Mouse (Mus musculus): Measurements from ENCODE around the gene Abraxas1.
A peak's percentile ranks its signal among the peaks of the same experiment; 100 is the strongest.

Gene Abraxas1

DNA sequence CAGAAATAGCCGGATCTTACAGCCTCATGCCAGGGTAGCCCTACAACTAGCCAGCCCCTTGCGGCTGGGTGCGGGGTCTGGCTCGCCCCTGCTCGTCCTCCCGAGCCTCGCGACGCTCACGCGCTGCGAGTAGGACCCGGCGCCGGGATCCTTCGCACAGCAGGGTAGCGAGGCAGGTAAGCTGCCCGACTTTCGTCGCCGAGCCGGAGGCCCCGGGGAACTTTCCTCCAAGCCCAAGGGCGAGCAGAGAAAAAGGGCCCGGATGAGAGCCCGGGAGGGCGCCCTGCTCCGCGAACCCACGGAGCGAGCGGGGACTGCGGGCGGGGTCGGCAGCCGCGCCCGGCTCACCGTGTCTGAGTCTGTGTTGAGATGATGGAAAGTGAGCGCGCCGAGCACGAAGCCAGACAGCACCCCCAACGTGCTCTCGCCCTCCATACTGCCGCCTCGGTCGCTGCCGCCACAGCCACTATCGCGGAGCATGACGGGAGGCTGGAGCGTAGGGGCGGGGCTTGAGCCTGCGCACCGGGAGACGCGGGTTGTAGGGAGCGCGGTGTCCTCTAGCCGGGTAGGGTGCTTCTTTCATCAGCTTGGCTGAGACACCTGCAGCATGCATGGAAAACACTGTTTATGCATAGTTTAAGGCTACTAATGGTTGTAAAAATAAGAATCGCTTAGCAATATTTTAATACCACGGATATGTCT lies at the start of gene Abraxas1:
TSS of gene Abraxas1 (minus strand) at position 483 of the 702 bp plus-strand sequence.
- peak; percentile 89 to 90 for DNase-seq (ENCODE audit: low spot score in 2 of 2)

DNA sequence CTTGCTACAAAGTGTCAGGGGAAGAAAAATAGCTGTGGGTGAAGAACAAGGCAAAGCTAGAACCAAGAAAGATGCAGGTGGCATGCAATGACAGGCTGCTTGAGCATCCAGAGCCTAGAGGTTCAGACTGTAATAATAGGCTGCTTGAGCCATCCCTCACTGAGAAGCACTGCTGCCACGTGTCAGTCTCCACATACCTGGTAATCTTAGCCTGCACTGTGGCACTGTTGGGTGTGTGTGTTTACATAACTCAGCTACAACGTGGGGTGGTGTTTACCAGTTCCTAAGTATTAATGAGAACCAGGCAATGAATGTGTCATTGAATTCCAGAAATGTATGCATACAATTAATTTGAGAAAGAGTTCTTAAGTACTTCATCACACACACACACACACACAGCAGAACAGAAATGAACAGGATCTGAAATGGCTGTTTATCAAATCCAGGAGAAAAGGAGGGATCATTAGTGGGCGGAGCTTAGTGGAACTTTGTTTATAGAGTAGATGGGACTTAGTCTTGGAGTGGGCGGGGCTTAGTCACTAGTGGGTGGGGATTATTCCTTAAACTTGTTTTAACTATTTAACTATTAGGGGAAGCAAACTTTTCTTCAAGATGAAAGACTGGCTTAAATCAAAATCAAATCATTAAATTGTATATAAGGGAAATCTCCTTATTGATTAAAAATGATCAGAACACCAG lies 48.6 kb upstream of the Abraxas1 start:
- no peak for DNase-seq (ENCODE audit: low spot score in 2 of 2)

DNA sequence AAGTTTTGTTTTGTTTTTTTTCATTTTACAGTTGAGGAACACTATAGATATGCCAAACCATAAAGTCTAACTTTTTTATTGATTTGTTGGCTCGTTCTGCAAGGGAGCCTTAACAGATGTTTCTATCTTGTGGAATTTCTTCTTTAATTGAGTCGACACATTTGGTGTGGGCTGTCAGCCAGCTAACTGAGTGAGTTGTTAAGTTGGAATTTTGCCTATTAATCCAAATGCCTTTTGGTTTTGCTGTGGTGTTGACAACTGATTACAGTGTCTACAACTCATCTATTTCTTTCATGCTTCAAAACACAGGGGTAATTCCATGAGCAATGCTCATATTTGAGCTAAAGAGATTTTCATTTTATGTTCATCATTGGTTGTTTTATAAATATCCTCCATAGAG lies 45.4 kb upstream of the Abraxas1 start:
- peak; percentile 3 to 11 for DNase-seq (ENCODE audit: low spot score in 2 of 2)

DNA sequence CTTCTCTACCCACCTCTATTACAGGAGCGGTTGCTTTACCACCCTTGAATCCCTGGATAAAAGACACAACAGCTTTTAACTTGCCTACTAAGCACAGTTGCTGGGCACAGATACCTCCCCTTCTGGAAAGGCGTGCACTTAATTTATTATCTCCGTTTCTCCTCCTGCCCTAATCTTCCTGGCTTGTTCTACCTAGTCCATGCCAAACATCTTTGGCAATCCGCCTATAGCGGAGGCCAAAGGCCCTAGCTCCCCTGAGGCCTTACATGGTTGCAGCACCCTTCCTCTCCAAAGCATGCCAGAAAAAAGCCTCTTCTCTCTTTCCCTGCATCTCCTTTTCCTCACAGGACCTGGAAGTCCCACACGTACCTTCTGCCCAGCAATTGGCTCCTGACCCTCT lies 43.7 kb upstream of the Abraxas1 start:
- DNase-seq (ENCODE audit: low spot score in 2 of 2), result no peak

DNA sequence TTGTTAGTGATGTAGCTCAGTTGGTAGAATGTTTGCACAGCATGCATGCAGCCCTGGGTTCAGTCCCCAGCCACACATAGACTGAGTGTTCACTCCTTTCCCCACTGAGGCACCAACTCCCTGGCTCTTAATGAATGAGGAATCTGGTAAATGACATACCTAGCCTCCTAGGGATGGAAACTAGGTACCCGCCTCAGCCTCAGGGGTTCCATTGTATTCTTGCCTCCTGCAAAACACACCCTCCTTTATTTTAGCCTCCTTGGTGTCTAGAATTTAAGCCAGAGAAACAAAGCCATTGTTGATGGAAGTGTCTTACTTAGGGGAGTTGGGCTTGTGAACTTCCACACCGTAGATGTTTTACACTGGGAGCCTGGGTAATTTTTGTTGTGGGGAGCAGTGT lies 42.3 kb upstream of the Abraxas1 start:
- no peak for DNase-seq (ENCODE audit: low spot score in 2 of 2)

DNA sequence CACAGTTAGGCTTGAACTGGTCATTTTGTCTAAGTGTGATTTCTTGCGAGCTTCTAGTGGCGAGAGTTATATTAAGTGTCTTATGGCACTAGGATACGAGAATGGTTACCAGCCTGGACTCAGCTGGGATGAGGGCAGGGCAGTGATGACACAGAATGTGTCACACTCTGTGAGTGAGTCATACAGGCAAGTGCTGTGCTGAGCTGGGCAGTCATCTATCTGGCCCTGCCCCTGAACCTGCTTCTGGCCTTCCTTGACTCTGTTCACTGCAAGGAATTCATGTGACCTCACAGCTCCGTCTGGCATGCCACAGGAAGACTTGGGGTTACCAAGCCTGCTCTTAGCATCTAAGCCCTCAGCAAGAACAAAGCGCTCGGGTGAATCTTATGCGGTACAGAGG lies 41.0 kb upstream of the Abraxas1 start:
- DNase-seq (ENCODE audit: low spot score in 2 of 2), result no peak

DNA sequence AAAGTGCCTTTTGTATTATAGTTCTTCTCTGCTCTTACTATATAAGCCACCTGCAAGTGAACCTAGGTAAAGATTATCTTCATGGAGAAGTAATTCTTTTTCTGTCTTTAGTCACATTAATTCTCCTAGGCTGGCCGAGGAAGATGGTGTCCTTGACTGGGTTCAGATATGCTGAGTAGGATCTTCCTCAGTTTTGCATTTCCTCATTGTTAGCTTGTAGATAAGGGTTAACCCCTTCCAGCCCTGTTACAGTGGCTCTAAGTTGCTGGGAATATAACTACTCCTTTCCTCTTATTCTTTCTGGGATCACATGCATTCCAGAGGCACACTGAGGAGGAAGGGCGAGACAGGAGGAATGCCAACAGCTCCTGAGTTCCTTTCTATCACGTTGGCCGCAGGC lies 40.4 kb upstream of the Abraxas1 start:
- no peak for DNase-seq (ENCODE audit: low spot score in 2 of 2)

DNA sequence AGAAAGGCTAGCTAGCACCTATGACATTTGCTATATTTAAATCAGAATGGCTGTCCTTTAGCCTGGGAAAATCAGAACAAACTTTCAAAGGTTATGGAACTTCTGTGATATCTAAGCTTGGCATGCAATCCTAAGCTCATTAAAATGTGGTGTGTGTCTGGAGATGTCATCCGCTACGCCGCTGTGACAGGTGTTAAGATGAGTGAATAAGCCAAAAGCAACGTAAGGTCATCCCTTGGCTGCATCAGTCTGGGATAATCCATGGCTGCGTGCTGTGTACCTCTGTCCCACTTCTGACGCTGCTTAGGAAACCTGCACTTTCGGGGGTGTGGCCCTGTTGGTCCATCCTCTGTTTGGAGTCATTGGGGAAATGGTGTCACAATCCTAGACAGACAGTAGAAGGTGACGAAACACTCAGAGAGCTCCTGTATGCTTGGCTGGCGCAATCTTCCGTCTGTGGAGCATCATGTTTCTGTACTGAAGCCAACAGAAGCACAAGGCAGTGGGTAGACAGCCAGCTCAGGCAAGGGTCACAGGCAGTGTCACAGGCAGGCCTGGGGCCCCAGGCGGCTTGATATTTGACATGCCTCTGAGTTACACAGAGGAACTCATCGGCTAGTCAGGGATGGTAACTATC lies 39.8 kb upstream of the Abraxas1 start:
- DNase-seq (ENCODE audit: low spot score in 2 of 2), result no peak

DNA sequence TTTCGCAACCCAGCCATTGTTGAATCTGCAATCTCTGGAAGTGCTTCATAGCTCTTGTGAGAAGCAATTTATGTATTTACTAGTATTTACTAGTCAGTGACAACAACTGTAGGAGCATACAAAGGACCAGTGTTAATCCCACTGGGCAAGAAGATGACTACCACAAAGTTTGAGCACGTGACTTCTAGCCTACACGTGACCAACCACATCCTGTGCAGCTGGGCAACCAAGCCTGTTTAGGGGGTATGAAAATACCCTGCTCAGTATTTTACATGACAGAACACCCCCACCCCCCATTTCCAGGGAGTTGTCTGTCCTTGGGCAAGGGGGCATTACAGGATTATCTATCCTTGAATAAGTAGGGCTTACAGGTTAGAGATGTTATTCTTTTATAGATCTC lies 35.8 kb upstream of the Abraxas1 start:
- no peak for DNase-seq (ENCODE audit: low spot score in 2 of 2)

DNA sequence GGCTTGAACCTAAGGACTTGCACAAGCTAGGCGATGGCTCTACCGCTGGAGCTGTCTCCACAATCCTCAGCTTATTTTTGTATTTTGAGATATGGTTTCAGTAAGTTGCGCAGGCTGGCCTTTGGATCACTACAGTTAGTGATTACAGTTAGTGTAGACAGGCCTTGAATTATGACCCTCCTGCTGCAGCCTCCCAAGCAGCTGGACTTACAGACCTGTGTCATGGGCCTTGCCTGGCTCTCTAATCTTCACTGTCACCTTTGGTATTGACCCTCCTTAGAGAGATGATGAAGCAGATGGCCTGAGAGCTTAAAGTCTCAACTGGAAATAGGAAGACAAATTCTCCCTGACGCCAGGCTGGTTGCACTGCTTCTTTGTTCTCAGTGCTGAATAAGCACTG lies 33.2 kb upstream of the Abraxas1 start:
- no peak for DNase-seq (ENCODE audit: low spot score in 2 of 2)

DNA sequence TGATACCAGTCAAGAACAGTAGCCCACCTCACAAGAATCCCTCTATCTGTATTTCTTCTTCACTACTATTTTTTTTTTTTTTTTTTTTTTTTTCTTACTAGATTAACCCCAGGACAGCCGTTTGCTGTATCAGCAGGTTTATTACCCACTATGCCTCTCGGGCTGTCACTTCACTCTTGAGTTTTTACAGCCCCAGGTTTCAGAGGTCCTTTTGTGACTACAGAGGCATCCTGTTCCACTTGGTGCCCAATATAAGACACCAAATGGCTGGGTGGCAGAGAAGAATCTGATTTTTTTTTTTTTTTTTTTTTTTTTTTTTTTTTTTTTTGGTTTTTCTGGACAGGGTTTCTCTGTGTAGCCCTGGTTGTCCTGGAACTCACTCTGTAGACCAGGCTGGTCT lies 26.4 kb upstream of the Abraxas1 start:
- no peak for DNase-seq (ENCODE audit: low spot score in 2 of 2)

DNA sequence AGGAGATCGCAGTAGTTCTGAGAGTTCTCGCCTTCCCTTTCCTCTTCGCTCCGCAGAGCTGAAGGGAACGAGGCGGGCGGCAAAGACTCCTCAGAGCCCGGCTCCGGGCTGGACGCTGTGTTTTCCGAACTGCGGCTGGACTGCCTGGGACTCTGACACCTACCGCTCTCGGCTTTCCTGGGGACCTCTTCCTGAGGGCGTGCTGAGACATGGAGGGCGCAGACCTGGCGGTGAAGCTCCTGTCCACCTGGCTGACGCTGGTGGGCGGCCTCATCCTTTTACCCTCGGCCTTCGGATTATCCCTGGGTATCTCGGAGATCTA lies 25.8 kb upstream of the Abraxas1 start:
- no peak for DNase-seq (ENCODE audit: low spot score in 2 of 2)

DNA sequence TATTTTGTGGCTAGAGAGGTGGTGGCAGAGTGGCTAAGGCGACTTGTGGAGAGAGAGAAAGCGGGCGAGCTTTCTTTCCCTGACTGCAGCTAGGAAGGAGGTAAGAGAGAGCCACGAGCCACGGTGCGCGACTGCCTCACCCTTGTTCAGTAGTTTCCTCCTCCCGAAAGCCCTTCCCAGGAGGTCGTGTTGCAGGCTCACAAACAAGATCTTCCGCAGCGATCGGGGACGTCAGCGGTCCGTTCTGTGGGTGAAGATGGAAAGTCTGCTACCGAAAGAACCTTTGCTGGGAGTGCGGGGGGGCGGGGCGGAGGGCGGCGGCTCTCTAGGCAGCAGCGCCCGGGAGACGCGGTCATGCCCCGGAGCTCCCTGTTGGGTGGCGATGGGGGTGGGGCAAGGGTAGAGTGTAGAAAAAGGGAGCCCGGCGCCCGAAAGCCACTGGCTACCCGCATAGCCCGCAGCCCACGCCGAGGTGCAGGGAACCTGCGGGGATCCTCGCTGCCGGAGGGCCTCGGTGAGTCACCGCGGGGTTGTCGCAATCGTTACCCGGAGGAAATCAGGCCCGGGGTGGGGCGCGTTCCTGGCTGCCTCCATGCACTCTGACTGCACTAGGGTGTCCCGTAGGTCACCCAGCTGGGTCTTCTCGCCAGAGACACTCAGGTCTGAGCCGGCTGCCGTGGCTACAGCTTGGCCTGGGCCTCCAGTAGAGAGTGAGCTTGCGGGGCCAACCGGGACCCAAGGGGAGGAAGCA lies 25.3 kb upstream of the Abraxas1 start:
- DNase-seq (ENCODE audit: low spot score in 2 of 2), result peak; percentile 41 to 58

DNA sequence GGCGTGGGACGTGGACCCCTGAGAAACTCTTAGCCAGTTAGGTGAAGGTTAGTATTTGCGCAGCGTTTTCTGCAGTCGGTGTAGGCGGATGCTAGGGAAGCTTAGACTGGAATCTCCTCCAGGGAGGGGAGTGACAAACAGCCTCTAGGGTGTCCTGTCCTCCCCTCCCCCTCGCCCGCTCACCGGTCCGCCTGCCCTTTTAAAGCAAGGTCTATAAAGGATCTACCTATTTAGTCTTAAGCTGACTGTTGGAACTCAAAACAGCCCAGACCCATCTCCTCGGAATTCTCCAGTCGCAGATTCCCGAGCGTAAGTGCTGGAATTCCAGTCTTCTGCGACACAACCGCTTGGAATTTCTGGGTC lies 24.7 kb upstream of the Abraxas1 start, which contains the start of gene Gpat3:
TSS of gene Gpat3 (plus strand) at position 229 of the 363 bp plus-strand sequence.
- DNase-seq (ENCODE audit: low spot score in 2 of 2), result peak; percentile 23 to 29

DNA sequence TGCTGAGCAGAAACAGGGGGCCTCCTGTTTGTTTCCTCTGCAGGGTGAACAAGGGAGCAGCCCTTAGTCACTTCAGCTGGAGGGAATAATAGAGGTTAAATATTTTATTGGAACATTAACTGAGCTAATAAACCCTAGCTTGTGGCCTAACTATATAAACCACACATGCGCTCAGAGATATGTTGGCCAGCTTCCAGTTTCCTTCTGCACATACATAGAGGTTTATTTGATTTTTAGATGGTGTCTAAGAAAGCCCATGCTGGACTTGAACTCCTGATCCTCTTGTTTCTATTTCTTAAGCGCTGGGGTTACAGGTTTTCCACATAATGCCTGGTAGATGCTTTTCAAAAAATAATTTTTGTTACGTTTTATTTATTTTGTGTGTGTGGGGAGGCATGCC lies 23.7 kb upstream of the Abraxas1 start:
- no peak for DNase-seq (ENCODE audit: low spot score in 2 of 2)

DNA sequence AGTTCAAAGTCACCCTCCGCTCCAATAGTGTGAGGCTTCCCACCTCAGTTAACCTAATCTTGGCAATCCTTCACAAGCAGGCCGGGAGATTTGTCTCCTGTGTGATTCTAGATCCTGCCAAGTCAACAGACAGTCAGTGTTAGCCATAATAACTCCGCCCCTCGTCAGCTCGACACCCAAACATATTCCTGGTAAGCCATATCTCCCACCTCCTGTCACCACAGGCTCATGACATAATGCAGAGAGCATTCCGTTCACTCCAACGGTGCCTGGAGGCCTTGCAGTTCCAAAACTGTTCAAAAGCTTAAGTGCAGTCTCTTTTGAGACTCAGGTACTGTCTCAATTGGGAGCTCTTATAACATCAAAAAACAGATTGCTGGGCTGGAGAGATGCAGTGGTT lies 17.1 kb upstream of the Abraxas1 start:
- no peak for DNase-seq (ENCODE audit: low spot score in 2 of 2)

DNA sequence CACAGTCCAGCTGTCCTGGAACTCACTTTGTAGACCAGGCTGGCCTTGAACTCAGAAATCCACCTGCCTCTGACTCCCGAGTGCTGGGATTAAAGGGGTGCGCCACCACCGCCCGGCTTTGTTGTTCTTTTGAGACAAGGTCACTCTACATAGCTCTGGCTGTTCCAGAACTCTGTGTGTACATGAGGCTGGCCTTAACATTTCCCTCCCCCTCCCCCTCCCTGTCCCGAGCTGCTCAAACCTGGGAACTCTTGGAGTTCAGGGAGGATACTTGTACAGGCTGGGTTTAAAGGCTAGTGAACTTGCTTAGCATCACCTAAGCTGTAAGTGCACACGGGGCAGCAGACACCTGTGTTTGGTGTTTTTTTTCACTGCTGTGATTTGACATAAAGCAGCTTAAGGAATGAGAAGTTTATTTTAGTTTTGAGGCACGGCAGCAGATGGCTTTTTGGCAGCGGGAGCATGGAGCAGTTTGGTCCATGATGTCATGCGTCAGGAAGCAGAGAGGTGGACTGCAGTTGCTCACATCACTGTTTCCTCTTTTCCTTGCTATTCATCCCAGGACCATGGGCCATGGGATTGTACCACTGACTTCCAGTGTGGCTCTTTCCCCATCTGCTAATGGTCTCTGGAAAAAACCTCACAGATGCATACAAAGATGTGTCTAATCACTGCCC lies 15.2 kb upstream of the Abraxas1 start:
- DNase-seq (ENCODE audit: low spot score in 2 of 2), result no peak

DNA sequence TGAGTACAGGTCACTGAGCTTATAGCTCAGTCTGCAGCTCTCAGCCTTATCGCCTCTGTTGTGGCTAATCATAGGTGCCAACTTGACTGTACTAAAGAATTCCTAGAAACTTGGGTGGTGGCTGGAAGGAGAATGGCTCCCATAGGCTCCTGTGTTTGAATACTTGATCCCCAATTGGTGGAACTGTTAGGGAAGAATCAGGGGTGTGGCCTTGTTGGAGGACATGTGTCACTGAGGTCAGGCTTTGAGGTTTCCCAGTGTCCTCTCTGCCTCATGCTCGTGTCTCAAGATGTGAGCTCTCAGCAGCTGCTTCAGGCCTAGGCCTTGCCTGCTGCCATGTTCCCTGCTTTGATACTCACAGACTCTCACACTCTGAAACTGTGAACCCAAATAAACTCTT lies 13.1 kb upstream of the Abraxas1 start:
- DNase-seq (ENCODE audit: low spot score in 2 of 2), result no peak

DNA sequence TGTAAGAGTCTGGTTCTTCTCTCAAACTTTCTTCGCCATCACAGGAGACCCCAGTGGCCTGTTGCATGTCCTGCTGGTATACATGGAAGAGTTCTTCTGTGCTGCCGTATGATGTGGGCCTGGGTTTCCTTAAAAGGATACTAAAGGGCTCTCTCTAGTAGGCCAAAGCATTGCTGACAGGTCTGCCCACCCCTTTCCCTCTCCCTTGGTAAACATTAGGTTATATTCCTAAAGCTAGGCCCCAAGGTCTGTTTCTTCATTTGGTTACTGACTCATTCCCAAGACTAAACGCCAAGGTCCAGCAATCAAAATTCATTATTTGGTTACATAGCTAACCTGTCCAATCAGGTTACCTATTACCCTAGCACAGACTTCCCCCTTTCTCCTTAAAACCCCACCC lies 11.9 kb upstream of the Abraxas1 start:
- no peak for DNase-seq (ENCODE audit: low spot score in 2 of 2)

DNA sequence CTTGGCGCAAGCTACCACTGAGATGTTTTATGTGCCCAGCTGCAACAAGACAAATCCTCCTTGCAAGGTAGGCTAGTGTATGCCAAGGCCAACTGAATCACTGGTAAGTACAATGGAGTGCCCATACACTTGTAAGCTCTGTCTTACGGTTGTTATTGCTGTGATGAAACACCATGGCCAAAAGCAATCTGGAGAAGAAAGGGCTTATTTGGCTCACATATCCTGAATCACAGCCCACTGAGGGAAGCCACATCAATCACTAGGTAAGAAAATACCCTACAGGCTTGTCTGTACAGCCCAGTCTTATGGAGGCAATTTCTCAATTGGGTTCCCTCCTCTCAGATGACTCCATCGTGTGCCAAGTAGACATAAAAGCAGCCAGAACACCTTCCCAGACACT lies 7.9 kb upstream of the Abraxas1 start:
- no peak for DNase-seq (ENCODE audit: low spot score in 2 of 2)

DNA sequence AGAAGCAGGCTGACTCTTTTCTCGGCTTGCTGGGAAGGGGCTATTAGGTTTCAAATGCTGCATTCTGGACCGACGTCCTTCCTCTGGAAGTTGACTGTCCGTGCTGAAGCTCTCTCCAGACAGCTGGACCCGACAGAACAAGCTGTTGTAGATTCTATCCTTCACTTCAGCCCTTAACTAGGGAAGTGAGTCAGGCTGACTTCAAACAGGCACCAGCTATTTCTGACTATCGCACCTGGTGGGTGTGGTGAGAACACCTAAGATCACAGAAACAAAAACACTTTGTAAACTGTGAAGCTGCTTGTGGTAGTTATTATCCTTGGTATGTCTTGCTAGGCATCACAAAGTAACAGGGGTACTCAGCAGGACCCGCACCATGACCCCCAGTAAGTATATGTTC lies 5.8 kb upstream of the Abraxas1 start:
- DNase-seq (ENCODE audit: low spot score in 2 of 2), result no peak

DNA sequence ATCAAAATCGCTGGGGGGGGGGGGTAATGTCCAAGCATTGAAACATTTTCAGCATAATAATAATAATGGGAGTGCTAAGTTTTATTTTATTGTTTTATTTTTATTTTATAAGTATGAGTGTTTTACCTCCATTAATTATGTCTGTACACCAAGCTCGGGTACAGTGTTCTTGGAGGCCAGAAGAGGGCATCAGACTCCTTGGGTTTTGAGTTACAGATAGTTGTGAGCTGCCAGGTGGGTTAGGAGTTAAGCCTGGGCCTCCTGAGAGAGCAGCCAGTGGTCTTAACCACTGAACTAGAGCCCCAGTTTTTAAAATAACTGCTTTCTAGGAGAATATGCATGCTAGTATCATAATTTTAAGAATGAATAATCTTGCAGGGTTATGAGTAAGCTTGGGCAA lies 5.2 kb upstream of the Abraxas1 start:
- no peak for DNase-seq (ENCODE audit: low spot score in 2 of 2)
